Mouse (Mus musculus) ES-E14 (cell line): Measurements from ENCODE around the gene Bmp7. TPM values are rescaled to one million over a fixed set of nuclear protein-coding genes. Genes with fewer than 3 reads are reported as not detected.

ENCODE experiments used
- DNase-seq: peaks from one replicate; pipeline ENCODE4 v3.0.0-alpha.2; 2013; ENCODE audit warnings: low read depth, low spot score
- H3K27ac ChIP-seq: 2 replicates; pipeline ENCODE4 v1.5.1; 2012; ENCODE audit warnings: low read depth, mild to moderate bottlenecking, low read length, moderate library complexity, mixed read lengths; ENCODE audit not compliant: poor library complexity, insufficient read depth, severe bottlenecking
- H3K36me3 ChIP-seq: 2 replicates; pipeline ENCODE4 v1.6.1; 2012; ENCODE audit warnings: mild to moderate bottlenecking, low read length, moderate library complexity, mixed read lengths; ENCODE audit not compliant: control insufficient read depth, poor library complexity, insufficient read depth, severe bottlenecking
- H3K4me1 ChIP-seq, 2 experiments: fragments of 150-350 bp in 1 of 2; sonication (generic) in 1 of 2; 2 replicates each; pipeline ENCODE4 v1.6.1; 2012; ENCODE audit warnings: low read length in 2 of 2, mild to moderate bottlenecking in 1 of 2, mixed read lengths in 1 of 2; ENCODE audit not compliant: control insufficient read depth in 2 of 2, insufficient read depth in 2 of 2, poor library complexity in 1 of 2
- H3K4me3 ChIP-seq, 2 experiments: fragments of 150-350 bp in 1 of 2; sonication (generic) in 1 of 2; 2 replicates each; pipeline ENCODE4 v1.5.1; 2012; ENCODE audit warnings: low read length in 2 of 2, low read depth in 1 of 2, mild to moderate bottlenecking in 1 of 2, mixed read lengths in 1 of 2; ENCODE audit not compliant: insufficient read depth in 1 of 2, poor library complexity in 1 of 2, severe bottlenecking in 1 of 2
- H3K9ac ChIP-seq: 2 replicates; pipeline ENCODE4 v1.6.1; 2012; ENCODE audit warnings: low read depth, mild to moderate bottlenecking, low read length, mixed read lengths; ENCODE audit not compliant: poor library complexity, insufficient read depth, severe bottlenecking
- H3K9me3 ChIP-seq: fragments of 150-350 bp; sonication (generic); 2 replicates; pipeline ENCODE4 v1.6.1; 2012; ENCODE audit warnings: low read depth, mild to moderate bottlenecking, low read length; ENCODE audit not compliant: control insufficient read depth, insufficient read depth
- CHD2 ChIP-seq: IDR thresholded peaks from 2 replicates; pipeline ENCODE4 v1.6.1; 2014; ENCODE audit warnings: mild to moderate bottlenecking, low read depth, low read length, inconsistent platforms
- HCFC1 ChIP-seq: IDR thresholded peaks from 2 replicates; pipeline ENCODE4 v1.6.1; 2012; ENCODE audit warnings: low read length, inconsistent platforms, borderline replicate concordance; ENCODE audit not compliant: insufficient read depth
- MAFK ChIP-seq: IDR thresholded peaks from 2 replicates; pipeline ENCODE4 v1.6.1; 2014; ENCODE audit warnings: mild to moderate bottlenecking, low read depth, low read length, inconsistent platforms; ENCODE audit not compliant: insufficient read depth
- ZC3H11A ChIP-seq: IDR thresholded peaks from 2 replicates; pipeline ENCODE4 v1.6.1; 2012; ENCODE audit warnings: low read depth, mild to moderate bottlenecking, inconsistent platforms, low read length, borderline replicate concordance
- ZNF384 ChIP-seq: IDR thresholded peaks from 2 replicates; pipeline ENCODE4 v1.6.1; 2012; ENCODE audit warnings: low read depth, low read length, inconsistent platforms
- in situ Hi-C, 2 experiments: fragments of 600-800 bp; cut with MboI; formaldehyde crosslinking; loops; one replicate each; pipeline ENCODE4 v1.15.1; 2025; ENCODE audit warnings: low sequenced_read_pairs in 2 of 2, inconsistent platforms in 1 of 2; ENCODE audit not compliant: unreplicated experiment in 2 of 2
- total RNA-seq: library from RNA; depleted of rRNA; stranded (reverse); fragments of 300-350 nt; gene quantifications from 2 replicates; pipeline ENCODE4 v1.2.3, GENCODE M21; 2012

Bmp7 gene
- total RNA-seq, 1 experiment: 1.4 TPM

DNA sequence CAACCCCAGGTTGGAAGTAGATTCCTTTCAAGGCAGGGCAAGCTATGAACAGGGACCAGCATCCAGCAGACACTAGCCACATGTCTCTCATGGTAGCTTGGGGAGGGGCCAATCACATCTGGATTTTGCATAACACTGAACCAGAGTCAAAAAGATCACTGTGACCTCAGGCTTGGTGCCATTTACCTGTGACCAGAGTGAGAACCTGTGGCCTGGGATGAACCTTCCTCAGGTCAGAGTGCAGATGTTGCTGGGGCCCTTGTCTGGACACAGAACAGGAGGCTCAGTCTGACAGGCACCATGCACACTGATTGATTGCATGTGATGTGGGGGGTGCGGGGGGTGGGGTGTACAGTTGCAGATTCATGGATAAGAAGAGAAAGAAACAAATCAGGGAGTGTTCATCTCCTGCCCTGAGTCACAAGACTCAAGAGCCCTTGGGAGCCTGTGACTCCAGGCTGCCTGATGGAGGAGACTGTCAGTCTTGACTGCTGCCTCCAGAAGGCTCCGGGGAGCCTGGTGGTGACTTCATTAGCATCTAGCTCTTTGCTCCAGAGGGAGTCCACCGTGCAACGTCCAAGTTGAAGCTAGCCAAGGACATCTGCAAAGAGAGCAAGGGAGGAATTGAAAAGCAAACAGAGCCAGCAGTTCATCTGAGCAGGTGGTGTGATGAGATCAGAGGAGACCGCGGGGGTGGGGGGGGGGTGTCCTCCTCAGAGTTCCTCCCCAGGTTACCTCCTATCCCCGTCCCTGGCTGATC, 33.9 kb upstream of the Bmp7 start:
- no peak overlapping the region for H3K4me3 ChIP-seq
- DNase-seq: no peak
- TF ChIP-seq CHD2 (no peak), ZNF384 (no peak), HCFC1 (no peak), ZC3H11A (no peak), MAFK (no peak)
- H3K9me3 ChIP-seq: no peaks in the 10 kb centered on the region
- no peak overlapping the region for H3K9ac ChIP-seq
- no peaks in the 10 kb centered on the region for H3K36me3 ChIP-seq
- in situ Hi-C loops: no loop called here
- no peak overlapping the region for H3K27ac ChIP-seq
- peaks cover 0 to 7% of the 10 kb centered on the region in 2 experiments; a peak in 1 of 4 replicates for H3K4me1 ChIP-seq

DNA sequence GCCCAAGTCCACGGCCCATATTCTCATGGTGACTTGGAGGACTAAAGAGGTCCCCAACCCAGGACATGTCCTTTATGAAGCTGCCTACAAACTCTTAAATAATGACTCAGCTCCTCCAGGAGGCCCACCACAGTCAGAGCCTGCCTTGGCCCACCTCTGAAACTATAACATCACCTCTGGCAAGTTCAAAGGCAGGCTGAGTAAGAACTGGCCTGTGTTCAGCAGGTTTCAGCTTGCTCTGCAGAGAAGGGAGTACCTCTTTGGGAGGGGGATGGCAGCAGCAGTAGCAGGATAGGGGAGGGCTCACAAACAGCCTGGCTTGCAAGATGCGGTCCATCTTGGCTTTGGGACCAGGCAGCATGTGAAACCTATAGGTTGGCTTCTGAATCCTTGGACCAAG, 31.7 kb upstream of the Bmp7 start:
- in situ Hi-C loops: no loop called here
- DNase-seq: no peak
- 0 out of 4 replicates have a peak, but pooled peaks cover 0 to under 1% of the 10 kb centered on the region in 2 experiments for H3K4me1 ChIP-seq

DNA sequence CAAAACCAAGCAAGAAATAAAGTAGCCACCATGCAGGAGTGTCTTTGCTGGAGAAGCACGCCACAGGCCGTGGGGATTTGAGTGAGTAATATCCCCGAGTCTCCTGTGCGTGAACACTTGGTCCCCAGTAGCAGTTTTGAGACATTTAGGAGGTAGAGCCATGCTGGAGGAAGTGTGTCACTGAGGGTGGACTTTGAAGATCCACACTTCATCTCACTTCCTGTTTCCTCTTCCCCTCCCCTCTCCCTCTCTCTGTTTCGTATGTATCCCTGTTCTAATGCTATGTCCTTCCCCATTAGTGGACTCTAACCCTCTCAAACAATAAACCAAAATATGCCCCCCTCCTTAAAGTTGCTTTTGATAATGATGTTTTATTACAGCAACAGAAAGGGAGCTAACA, 26.4 kb upstream of the Bmp7 start:
- H3K4me3 ChIP-seq: no peak overlapping the region
- TF ChIP-seq HCFC1: no peak
- TF ChIP-seq ZC3H11A: no peak
- no peak for TF ChIP-seq CHD2
- no peak for TF ChIP-seq ZNF384
- H3K9ac ChIP-seq: no peak overlapping the region
- no peaks in the 10 kb centered on the region for H3K9me3 ChIP-seq
- DNase-seq: no peak
- no peaks in the 10 kb centered on the region for H3K36me3 ChIP-seq
- H3K27ac ChIP-seq: no peak overlapping the region
- H3K4me1 ChIP-seq: no peaks in the 10 kb centered on the region
- in situ Hi-C loops: no loop called here

More for the DNA sequence above, 31.7 kb upstream of the Bmp7 start:
- Histone ChIP-seq H3K9ac (no peak overlapping the region), H3K36me3 (no peaks in the 10 kb centered on the region), H3K4me3 (no peak overlapping the region), H3K9me3 (no peaks in the 10 kb centered on the region), H3K27ac (no peak overlapping the region)
- TF ChIP-seq HCFC1 (no peak), ZC3H11A (no peak), MAFK (no peak), CHD2 (no peak), ZNF384 (no peak)

DNA sequence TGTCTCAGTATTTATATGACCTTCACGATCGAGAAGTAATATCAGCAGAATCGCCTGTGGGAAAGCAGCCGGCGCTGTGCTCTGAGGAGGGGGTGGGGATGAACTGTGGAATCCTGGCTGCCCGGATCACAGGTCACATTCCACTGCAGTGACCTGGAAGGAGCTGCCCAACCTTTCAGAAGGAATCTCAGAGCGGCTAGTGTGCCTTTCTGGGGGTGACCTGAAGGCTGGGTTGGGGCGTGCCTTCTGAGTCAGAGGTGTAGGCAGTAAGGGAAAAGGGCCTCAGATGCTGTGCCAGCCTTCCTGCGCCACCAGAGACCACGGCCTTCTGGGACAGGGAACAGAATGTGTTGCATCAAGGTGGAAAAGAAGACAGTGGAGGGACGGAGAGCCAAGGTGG, 25.1 kb upstream of the Bmp7 start:
- in situ Hi-C loops: no loop called here
- H3K9ac ChIP-seq: no peak overlapping the region

More for the DNA sequence above, 25.1 kb upstream of the Bmp7 start:
- TF ChIP-seq ZC3H11A: no peak
- TF ChIP-seq ZNF384: no peak
- TF ChIP-seq CHD2: no peak
- no peak for TF ChIP-seq HCFC1
- no peak for TF ChIP-seq MAFK
- no peaks in the 10 kb centered on the region for H3K36me3 ChIP-seq
- no peaks in the 10 kb centered on the region for H3K9me3 ChIP-seq
- H3K4me3 ChIP-seq: no peak overlapping the region
- no peak overlapping the region for H3K27ac ChIP-seq
- H3K4me1 ChIP-seq: no peaks in the 10 kb centered on the region
- DNase-seq: no peak
